Mouse (Mus musculus) heart, embryonic 14.5 days (tissue): ENCODE results near the gene Atg4c. TPM values are rescaled to one million over a fixed set of nuclear protein-coding genes. Genes with fewer than 3 reads are reported as not detected.

ENCODE experiments used
- ATAC-seq: fragments of 200-750 bp; cut with Nextera tagmentation; 2 replicates; pipeline ENCODE4 v1.8.0; 2017; ENCODE audit warnings: low read depth, moderate TSS enrichment; ENCODE audit not compliant: insufficient number of reproducible peaks, insufficient read depth, low FRiP score
- H3K27ac ChIP-seq, 2 experiments: fragments of 200-500 bp in 1 of 2; fragments of 300-500 bp in 1 of 2; sonication (generic) in 1 of 2; replicated peaks in 1 of 2; 2 replicates each; pipeline ENCODE4 v1.5.1; 2012 to 2014; ENCODE audit warnings: low read depth in 2 of 2, low read length in 2 of 2, control low read depth in 1 of 2, mild to moderate bottlenecking in 1 of 2, mixed read lengths in 1 of 2; ENCODE audit not compliant: control insufficient read depth in 1 of 2, insufficient read depth in 1 of 2
- H3K27me3 ChIP-seq: fragments of 300-500 bp; sonication (generic); 2 replicates; pipeline ENCODE4 v1.6.1; 2014; ENCODE audit warnings: mild to moderate bottlenecking, low read length, control low read depth; ENCODE audit not compliant: control insufficient read depth, insufficient read depth
- H3K36me3 ChIP-seq: fragments of 300-500 bp; sonication (generic); 2 replicates; pipeline ENCODE4 v1.6.1; 2014; ENCODE audit warnings: mild to moderate bottlenecking, control low read depth, low read length, mixed read lengths; ENCODE audit not compliant: control insufficient read depth, insufficient read depth
- H3K4me1 ChIP-seq, 2 experiments: fragments of 200-500 bp in 1 of 2; fragments of 300-500 bp in 1 of 2; sonication (generic) in 1 of 2; 2 replicates each; pipeline ENCODE4 v1.6.1; 2012 to 2014; ENCODE audit warnings: low read length in 2 of 2, control low read depth in 1 of 2, mixed read lengths in 1 of 2; ENCODE audit not compliant: control insufficient read depth in 2 of 2, insufficient read depth in 2 of 2
- H3K4me2 ChIP-seq: fragments of 300-500 bp; sonication (generic); 2 replicates; pipeline ENCODE4 v1.6.1; 2014; ENCODE audit warnings: mild to moderate bottlenecking, low read length
- H3K4me3 ChIP-seq, 2 experiments: fragments of 200-500 bp in 1 of 2; fragments of 300-500 bp in 1 of 2; sonication (generic) in 1 of 2; 2 replicates each; pipeline ENCODE4 v1.5.1; 2012 to 2014; ENCODE audit warnings: low read length in 2 of 2, mild to moderate bottlenecking in 2 of 2, control low read depth in 1 of 2, low read depth in 1 of 2, moderate library complexity in 1 of 2; ENCODE audit not compliant: control insufficient read depth in 1 of 2, insufficient read depth in 1 of 2
- H3K9ac ChIP-seq: fragments of 300-500 bp; sonication (generic); 2 replicates; pipeline ENCODE4 v1.6.1; 2014; ENCODE audit warnings: mild to moderate bottlenecking, low read length
- H3K9me3 ChIP-seq: fragments of 300-500 bp; sonication (generic); 2 replicates; pipeline ENCODE4 v1.6.1; 2016; ENCODE audit warnings: low read length, control low read depth; ENCODE audit not compliant: control insufficient read depth
- WGBS: fragments of 180-500 bp; shearing (Covaris S2); extraction: QIAGEN DNeasy Blood & Tissue Kit; methylation state at CpG from one replicate; pipeline ENCODE4 v1.1.7; 2014; 5-methylcytosine and 5-hydroxymethylcytosine counted together
- polyA plus RNA-seq: library from polyadenylated mRNA; unstranded; fragments of >200 nt; fragmentation: Nextera tagmentation; extraction: Ambion mirVana; gene quantifications from 2 replicates; pipeline ENCODE4 v1.2.1, GENCODE M21; 2014

Gene Atg4c
- polyA plus RNA-seq, 1 experiment from 2014 or later: 8.5 TPM

- Histone ChIP-seq H3K9me3 (no peaks in the 10 kb centered on the region), H3K36me3 (no peaks in the 10 kb centered on the region), H3K4me3 (no peak overlapping the region), H3K4me1 (peaks cover 0 to 4% of the 10 kb centered on the region in 2 experiments; a peak in 1 of 4 replicates), H3K9ac (no peak overlapping the region), H3K27ac (no peak overlapping the region), H3K27me3 (no peaks in the 10 kb centered on the region), H3K4me2 (no peak overlapping the region)
- no peak for ATAC-seq
- WGBS: 21% methylated on average over 3 of the region's 3 CpGs
These were observed 12.6 kb downstream of the Atg4c start for GRCm38 (mm10) chr4:99206356-99206755.

- Histone ChIP-seq H3K27me3 (no peaks in the 10 kb centered on the region), H3K27ac (no peak overlapping the region), H3K36me3 (peaks cover 3% of the 10 kb centered on the region; the same call in 1 of the 2 replicates), H3K4me2 (no peak overlapping the region), H3K9me3 (no peaks in the 10 kb centered on the region), H3K4me1 (peaks cover 0 to 4% of the 10 kb centered on the region in 2 experiments; a peak in 1 of 4 replicates), H3K4me3 (no peak overlapping the region), H3K9ac (no peak overlapping the region)
- WGBS: 83% methylated on average over 9 of the region's 9 CpGs
- ATAC-seq: no peak
These were observed 16.4 kb downstream of the Atg4c start for GRCm38 (mm10) chr4:99210087-99210486.

- Histone ChIP-seq H3K4me3 (no peak overlapping the region), H3K36me3 (peaks cover 6% of the 10 kb centered on the region; the same call in 1 of the 2 replicates), H3K4me2 (0 out of 2 replicates have a peak overlapping the region, but pooled peaks have one; percentile 4), H3K9ac (no peak overlapping the region), H3K27me3 (no peaks in the 10 kb centered on the region), H3K9me3 (no peaks in the 10 kb centered on the region), H3K27ac (no peak overlapping the region), H3K4me1 (peaks cover 0 to under 1% of the 10 kb centered on the region in 2 experiments; a peak in 1 of 4 replicates)
- WGBS: 70% methylated on average over 8 of the region's 8 CpGs
- ATAC-seq: no peak
These were observed 17.9 kb downstream of the Atg4c start for GRCm38 (mm10) chr4:99211606-99212005.

- Histone ChIP-seq H3K9ac (no peak overlapping the region), H3K4me2 (no peak overlapping the region), H3K36me3 (peaks cover 17% of the 10 kb centered on the region), H3K4me1 (no peaks in the 10 kb centered on the region), H3K27ac (no peak overlapping the region), H3K27me3 (no peaks in the 10 kb centered on the region), H3K9me3 (no peaks in the 10 kb centered on the region), H3K4me3 (no peak overlapping the region)
- WGBS: 72% methylated on average over 4 of the region's 4 CpGs
- no peak for ATAC-seq
These were observed 19.4 kb downstream of the Atg4c start for GRCm38 (mm10) chr4:99213123-99213522.

GRCm38 (mm10) chr4:99222221-99222620 is 28.5 kb downstream of the Atg4c start:
- WGBS: 82% methylated on average over 8 of the region's 8 CpGs
- ATAC-seq: no peak
- no peaks in the 10 kb centered on the region for H3K4me1 ChIP-seq
- H3K27me3 ChIP-seq: no peaks in the 10 kb centered on the region
- H3K9ac ChIP-seq: no peak overlapping the region
- no peak overlapping the region for H3K27ac ChIP-seq
- no peak overlapping the region for H3K4me2 ChIP-seq
- H3K9me3 ChIP-seq: no peaks in the 10 kb centered on the region
- no peak overlapping the region for H3K4me3 ChIP-seq
- peaks cover 35% of the 10 kb centered on the region for H3K36me3 ChIP-seq

- Histone ChIP-seq H3K4me2 (no peak overlapping the region), H3K4me3 (no peak overlapping the region), H3K9me3 (no peaks in the 10 kb centered on the region), H3K27me3 (no peaks in the 10 kb centered on the region), H3K27ac (no peak overlapping the region), H3K4me1 (no peaks in the 10 kb centered on the region), H3K36me3 (peaks cover 33% of the 10 kb centered on the region), H3K9ac (no peak overlapping the region)
- no peak for ATAC-seq
- 90% methylated on average over 2 of the region's 2 CpGs for WGBS
These were observed 31.1 kb downstream of the Atg4c start for GRCm38 (mm10) chr4:99224790-99225189.

GRCm38 (mm10) chr4:99227226-99227625 is 33.5 kb downstream of the Atg4c start:
- no peaks in the 10 kb centered on the region for H3K9me3 ChIP-seq
- no peaks in the 10 kb centered on the region for H3K27me3 ChIP-seq
- H3K9ac ChIP-seq: no peak overlapping the region
- H3K4me3 ChIP-seq: no peak overlapping the region
- no peak overlapping the region for H3K4me2 ChIP-seq
- ATAC-seq: no peak
- H3K4me1 ChIP-seq: no peaks in the 10 kb centered on the region
- peaks cover 29% of the 10 kb centered on the region for H3K36me3 ChIP-seq
- 58% methylated on average over 6 of the region's 6 CpGs for WGBS
- H3K27ac ChIP-seq: no peak overlapping the region

GRCm38 (mm10) chr4:99229371-99229770 is 35.6 kb downstream of the Atg4c start:
- Histone ChIP-seq H3K9me3 (no peaks in the 10 kb centered on the region), H3K4me3 (no peak overlapping the region), H3K36me3 (peaks cover 20% of the 10 kb centered on the region), H3K9ac (no peak overlapping the region), H3K27ac (no peak overlapping the region), H3K27me3 (no peaks in the 10 kb centered on the region), H3K4me1 (no peaks in the 10 kb centered on the region), H3K4me2 (no peak overlapping the region)
- no peak for ATAC-seq
- WGBS: 90% methylated on average over 8 of the region's 8 CpGs
